Mouse (Mus musculus): ENCODE data around the gene Ppp4r4.
"Not testable (repeated sequence)": the region's sequence is repeated elsewhere in the genome, so short reads cannot be mapped to it uniquely, and the experiment has no call there.

Ppp4r4 gene

DNA sequence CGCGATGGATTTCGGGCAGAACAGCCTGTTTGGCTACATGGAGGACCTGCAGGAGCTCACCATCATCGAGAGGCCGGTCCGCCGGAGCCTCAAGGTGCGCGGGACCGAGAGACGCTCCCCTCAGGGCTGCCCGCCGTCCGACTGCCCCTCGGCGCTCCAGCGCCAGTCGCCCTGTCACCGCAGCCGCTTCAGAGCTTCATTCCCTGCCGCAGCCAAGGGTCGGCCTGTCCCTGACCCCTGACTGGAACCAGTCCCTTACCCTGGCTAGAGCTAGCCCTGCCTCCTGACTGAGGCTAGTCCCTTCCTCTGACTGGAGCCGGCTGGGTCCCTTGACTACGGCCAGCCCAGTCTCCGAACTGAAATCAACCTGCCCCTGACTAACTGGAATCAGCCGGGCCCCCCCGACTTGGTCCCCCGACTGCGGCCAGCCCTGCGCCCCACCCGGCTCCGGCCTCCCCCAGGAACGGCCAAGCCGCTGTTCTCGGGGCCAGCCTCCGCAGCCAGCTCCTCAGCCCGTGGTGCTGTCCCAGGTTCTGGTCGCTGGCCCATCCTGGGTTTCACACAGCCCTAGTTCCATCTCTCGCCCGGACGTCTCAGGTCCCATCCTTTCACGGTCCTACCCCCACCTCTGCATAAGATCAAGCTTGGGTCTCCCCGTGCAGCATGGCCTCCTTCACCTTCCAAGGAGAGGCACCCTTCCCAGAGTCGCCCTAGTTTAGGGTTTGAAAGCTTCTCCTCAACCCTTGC, 739 bp downstream of the Ppp4r4 start:
- DNase-seq (ENCODE audit: low read depth in 1 of 2, low spot score in 2 of 2): no peak

DNA sequence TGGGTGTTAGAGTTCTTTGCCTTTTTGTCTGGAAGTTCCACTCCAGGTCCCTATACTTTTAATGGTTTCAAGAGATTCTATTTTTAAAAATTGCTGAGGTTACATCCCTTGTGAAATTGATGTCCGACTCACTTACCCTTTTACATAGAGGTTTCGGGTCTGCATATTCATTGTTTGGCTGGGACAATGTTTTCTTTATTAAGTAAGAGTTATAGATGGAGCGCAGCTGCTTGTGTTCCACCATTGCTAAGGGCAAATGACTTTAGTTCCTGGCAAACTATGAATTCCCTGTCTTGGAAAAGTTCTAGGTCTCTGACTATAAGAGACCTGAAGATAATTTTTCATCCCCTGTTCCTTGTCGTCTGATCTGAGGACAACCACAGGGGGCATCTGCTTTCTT, 8.3 kb downstream of the Ppp4r4 start:
- DNase-seq (ENCODE audit: low read depth in 1 of 2, low spot score in 2 of 2): no peak

DNA sequence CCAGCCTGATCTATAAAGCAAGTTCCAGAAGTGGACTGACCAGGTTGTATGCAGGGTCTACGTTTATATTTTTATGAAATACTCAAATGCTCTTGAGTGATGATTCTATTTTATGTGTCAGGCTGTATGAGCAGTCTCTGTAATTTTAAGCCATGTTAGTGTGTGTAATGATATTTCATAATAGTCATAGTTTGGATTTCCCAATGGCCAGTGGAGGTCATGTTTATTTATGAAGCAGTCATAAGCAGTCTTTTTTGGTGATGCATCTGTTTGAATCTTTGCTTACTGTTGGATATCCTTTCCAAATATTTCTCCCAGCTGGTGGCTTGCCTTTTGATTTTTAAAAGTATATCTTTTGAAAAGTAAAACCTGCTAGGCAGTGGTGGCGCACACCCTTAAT, 11.3 kb downstream of the Ppp4r4 start:
- no peak for DNase-seq (ENCODE audit: low read depth in 1 of 2, low spot score in 2 of 2)

- no peak for DNase-seq (ENCODE audit: low read depth in 1 of 2, low spot score in 2 of 2)
Measured at GRCm38 (mm10) chr12:103544213-103544612, 12.1 kb downstream of the Ppp4r4 start.

- no peak for DNase-seq (ENCODE audit: low read depth in 1 of 2, low spot score in 2 of 2)
Measured at GRCm38 (mm10) chr12:103547438-103547837, 15.4 kb downstream of the Ppp4r4 start.

DNA sequence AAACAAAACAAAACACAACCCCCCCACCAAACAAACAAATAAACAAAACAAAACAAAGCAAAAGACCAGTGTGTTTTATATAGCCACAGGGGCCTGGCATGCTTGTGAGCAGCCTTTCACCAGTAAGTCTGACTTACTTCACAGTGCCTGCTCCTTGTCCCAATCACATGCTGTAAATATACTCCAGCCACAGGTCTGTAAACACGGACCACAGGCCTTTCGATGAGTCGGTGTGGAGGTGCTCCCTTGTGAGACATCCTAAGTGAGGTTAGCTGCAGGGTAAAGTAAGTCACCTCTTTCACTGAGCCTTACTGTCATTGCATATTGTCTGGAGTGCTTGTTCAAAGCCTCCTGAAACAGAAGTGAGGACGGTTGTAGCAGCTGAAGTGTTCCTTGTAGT, 16.4 kb downstream of the Ppp4r4 start:
- no peak for DNase-seq (ENCODE audit: low read depth in 1 of 2, low spot score in 2 of 2)

GRCm38 (mm10) chr12:103550047-103550446, 18.0 kb downstream of the Ppp4r4 start:
- DNase-seq (ENCODE audit: low read depth in 1 of 2, low spot score in 2 of 2): no peak

DNA sequence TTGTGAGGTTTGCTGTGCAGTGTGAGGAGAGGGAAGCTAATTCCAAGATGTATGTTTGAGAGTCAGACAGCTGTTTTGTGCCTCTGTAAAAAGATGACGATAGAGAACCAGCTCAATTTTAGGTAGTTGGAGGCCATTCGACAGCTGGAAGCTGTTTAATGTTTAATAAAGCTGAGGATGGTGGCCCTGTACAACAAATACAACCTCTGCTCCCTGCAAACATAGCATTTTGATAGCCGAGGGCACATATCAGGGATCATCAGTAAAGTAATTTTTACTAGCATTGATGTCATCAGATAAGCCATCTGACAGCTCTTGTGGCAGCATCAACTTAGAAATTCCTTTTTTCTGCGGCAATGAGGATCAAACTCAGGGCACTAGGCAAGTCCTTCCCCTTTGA, 19.3 kb downstream of the Ppp4r4 start:
- no peak for DNase-seq (ENCODE audit: low read depth in 1 of 2, low spot score in 2 of 2)

DNA sequence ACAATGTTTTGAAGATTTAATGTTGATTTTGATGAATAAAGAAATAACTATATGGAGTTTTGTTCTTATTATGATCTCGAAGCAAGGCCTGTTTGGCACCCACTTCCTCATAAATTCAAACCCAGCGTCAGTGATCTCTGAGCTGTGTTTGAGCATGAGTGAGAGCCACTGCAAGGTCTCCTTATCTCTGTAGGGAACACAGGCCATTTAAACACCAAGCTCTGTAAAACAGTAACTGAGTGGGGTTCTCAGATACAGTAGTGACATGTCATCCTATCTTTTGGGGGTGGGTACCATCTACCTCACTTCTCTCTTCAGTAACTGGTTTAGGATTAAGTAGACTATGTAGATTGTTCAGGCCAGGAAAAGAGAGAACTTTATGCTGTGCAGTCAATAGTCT, 20.4 kb downstream of the Ppp4r4 start:
- no peak for DNase-seq (ENCODE audit: low read depth in 1 of 2, low spot score in 2 of 2)

DNA sequence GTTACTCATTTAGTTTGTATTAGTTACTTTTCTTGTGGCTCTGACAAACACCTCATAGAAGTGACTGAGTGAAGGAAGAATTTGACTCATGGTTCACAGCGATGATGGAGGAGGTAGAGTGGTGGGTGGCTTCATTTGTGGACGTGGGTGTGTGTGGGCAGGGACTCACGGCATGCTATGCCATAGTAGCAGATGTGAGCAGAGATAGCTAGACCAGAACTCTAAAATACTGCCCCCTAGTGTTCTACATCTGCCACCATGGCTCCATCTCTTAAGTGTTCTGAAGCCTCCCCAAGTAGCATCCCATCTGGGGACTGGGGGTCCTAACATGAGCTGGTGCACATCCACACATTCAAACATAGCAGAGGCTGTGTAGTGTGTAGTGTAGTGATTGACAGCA, 21.4 kb downstream of the Ppp4r4 start:
- DNase-seq (ENCODE audit: low read depth in 1 of 2, low spot score in 2 of 2): no peak

- no peak for DNase-seq (ENCODE audit: low read depth in 1 of 2, low spot score in 2 of 2)
Measured at GRCm38 (mm10) chr12:103556856-103557255, 24.8 kb downstream of the Ppp4r4 start.

- no peak for DNase-seq (ENCODE audit: low read depth in 1 of 2, low spot score in 2 of 2)
Measured at GRCm38 (mm10) chr12:103564726-103565125, 32.6 kb downstream of the Ppp4r4 start.

- no peak for DNase-seq (ENCODE audit: low read depth in 1 of 2, low spot score in 2 of 2)
Measured at GRCm38 (mm10) chr12:103565151-103565550, 33.1 kb downstream of the Ppp4r4 start.

DNA sequence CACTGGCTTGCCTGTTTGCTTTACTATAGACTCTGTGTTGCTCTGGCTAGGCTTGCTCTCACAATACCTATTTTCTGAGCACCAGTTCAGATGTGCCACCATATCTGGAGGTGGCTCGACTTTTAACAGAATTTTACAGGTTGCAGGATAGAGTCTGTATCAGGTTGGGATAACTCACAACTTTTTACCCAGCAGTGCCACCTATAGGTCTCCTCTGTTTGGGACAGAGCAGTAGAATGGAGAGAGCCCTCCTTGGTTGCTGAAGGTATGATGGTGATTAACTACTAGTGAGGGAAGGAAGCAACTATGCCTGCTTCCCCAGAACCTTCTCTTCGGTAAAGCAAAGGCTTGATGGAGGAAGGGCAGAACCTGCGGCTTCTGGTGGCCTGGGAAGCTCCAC, 35.0 kb downstream of the Ppp4r4 start:
- no peak for DNase-seq (ENCODE audit: low read depth in 1 of 2, low spot score in 2 of 2)

DNA sequence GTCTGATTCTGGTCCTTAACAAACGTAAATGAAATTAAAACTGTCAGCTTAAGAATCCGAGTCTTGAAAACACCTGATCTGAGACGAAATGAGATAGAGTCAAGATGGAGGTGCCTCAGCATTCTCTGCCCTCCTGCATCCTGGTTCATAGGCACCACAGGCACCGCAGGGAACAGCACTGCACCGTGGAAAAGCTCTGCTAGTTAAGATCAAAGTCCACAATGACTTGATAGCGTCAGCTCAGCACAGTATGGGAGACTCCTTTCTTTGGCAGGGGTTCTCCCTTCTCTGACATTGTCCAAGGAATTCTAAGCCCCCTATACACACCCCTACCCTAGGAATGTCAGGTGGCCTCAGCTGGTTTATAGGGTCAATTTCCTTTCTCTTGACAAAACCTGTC, 37.6 kb downstream of the Ppp4r4 start:
- DNase-seq (ENCODE audit: low read depth in 1 of 2, low spot score in 2 of 2): no peak

GRCm38 (mm10) chr12:103578148-103578547, 46.1 kb downstream of the Ppp4r4 start:
- DNase-seq (ENCODE audit: low read depth in 1 of 2, low spot score in 2 of 2): not testable (repeated sequence)

- DNase-seq (ENCODE audit: low read depth in 1 of 2, low spot score in 2 of 2): no peak
Measured at GRCm38 (mm10) chr12:103583771-103584170, 51.7 kb downstream of the Ppp4r4 start.

DNA sequence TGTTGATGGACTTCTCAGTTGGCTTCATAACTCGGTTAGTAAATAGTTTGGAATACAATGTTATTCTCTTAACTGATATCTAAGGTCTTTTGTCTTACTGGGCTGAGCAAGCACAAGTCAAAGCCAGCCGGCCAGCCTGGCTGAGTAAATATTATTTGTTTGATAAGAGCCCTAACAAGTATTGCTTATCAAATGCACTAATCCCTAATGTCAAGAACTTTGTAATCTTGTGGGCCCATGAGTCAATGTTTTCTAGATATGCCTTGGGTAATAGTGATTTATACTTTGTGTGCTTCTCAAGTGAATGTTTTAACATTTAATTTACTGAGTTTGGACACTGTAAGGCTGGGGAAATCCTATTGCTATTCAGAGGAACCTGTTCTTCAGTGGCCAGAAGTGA, 66.3 kb downstream of the Ppp4r4 start:
- DNase-seq (ENCODE audit: low read depth in 1 of 2, low spot score in 2 of 2): no peak

DNA sequence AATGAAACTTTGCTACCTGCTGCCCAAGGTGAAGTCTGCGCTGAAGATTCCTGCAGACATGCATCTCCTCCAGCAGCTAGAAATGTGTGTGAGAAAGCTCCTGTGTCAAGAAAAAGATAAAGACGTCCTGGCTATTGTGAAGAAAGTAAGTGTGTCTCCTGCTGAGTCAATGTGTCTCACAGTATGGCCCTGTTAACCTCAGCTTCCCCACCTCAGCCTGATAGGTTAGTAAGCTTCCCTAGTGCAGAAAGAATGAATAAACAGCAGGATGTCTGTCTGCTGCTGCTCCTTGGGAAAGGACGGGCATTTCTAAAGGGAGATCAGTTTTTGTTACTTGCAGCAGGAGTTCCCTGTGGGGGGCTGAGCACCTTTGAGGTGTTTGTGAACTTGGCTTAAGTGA, 68.3 kb downstream of the Ppp4r4 start:
- no peak for DNase-seq (ENCODE audit: low read depth in 1 of 2, low spot score in 2 of 2)

DNA sequence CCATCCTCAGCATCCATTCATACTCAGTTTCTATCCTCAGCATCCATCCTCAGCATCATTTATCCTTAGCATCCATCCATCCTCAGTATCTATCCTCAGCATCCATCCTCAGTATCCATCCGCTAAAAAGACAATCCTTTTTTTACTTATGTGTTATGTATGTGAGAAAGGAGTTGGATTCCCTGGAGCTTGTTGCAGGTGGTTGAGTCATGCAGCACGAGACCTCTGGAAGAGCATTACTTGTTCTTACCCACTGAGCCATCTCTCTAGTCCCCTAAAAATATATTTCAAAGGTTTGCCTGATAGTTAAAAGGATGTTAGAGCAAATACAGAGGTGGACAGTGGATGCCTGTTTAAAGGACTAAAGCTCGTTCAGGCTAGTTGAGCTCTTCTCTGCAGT, 69.8 kb downstream of the Ppp4r4 start:
- DNase-seq (ENCODE audit: low read depth in 1 of 2, low spot score in 2 of 2): no peak

GRCm38 (mm10) chr12:103615141-103615540, 83.1 kb downstream of the Ppp4r4 start:
- DNase-seq (ENCODE audit: low read depth in 1 of 2, low spot score in 2 of 2): no peak

- no peak for DNase-seq (ENCODE audit: low read depth in 1 of 2, low spot score in 2 of 2)
Measured at GRCm38 (mm10) chr12:103615734-103616133, 83.7 kb downstream of the Ppp4r4 start.

DNA sequence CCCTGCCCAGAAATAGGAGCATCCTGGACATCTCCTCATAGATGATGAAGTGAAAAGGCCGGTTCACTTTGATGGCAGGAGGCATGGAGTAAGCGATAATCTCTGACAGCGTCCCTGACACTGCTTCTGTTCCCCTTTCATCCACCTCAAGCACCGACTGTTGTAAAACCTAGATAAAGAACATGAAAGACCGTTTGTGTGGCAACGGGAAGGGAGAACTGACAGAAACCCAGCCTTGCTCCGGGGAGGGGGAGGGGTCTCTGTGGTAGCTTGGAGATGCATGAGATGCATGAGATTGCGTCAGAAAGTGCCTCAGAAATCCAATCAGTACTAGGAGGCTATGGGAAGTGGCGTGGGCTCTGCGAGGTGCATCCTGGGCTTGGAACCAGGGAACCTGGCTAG, 84.8 kb downstream of the Ppp4r4 start:
- no peak for DNase-seq (ENCODE audit: low read depth in 1 of 2, low spot score in 2 of 2)

All from monocyte, adult 2 months (primary cell).